Mouse (Mus musculus) midbrain, embryonic 14.5 days (tissue): ENCODE results near the gene Tuba4a. TPM values are rescaled to one million over a fixed set of nuclear protein-coding genes. Genes with fewer than 3 reads are reported as not detected.

ENCODE experiments used
- ATAC-seq: fragments of 200-750 bp; cut with Nextera tagmentation; 2 replicates; pipeline ENCODE4 v1.8.0; 2017; ENCODE audit warnings: moderate number of reproducible peaks, moderate library complexity; ENCODE audit not compliant: low FRiP score, low TSS enrichment
- DNase-seq: peaks from one replicate; pipeline ENCODE4 v3.0.0-alpha.2; 2015
- H3K27ac ChIP-seq: fragments of 300-500 bp; sonication (generic); replicated peaks from 2 replicates; pipeline ENCODE4 v1.5.1; 2014; ENCODE audit warnings: mild to moderate bottlenecking, low read depth, low read length, moderate library complexity
- H3K27me3 ChIP-seq: fragments of 300-500 bp; sonication (generic); 2 replicates; pipeline ENCODE4 v1.6.1; 2014; ENCODE audit warnings: low read length, control low read depth, mixed read lengths; ENCODE audit not compliant: control insufficient read depth, insufficient read depth
- H3K36me3 ChIP-seq: fragments of 300-500 bp; sonication (generic); 2 replicates; pipeline ENCODE4 v1.6.1; 2014; ENCODE audit warnings: low read length, control low read depth; ENCODE audit not compliant: control insufficient read depth, insufficient read depth
- H3K4me1 ChIP-seq: fragments of 300-500 bp; sonication (generic); 2 replicates; pipeline ENCODE4 v1.6.1; 2014; ENCODE audit warnings: mild to moderate bottlenecking, antibody characterized with exemption, low read length, control low read depth; ENCODE audit not compliant: control insufficient read depth, insufficient read depth
- H3K4me2 ChIP-seq: fragments of 300-500 bp; sonication (generic); 2 replicates; pipeline ENCODE4 v1.6.1; 2014; ENCODE audit warnings: mild to moderate bottlenecking, low read length, moderate library complexity
- H3K4me3 ChIP-seq: fragments of 300-500 bp; sonication (generic); replicated peaks from 2 replicates; pipeline ENCODE4 v1.5.1; 2014; ENCODE audit warnings: low read depth, low read length
- H3K9ac ChIP-seq: fragments of 300-500 bp; sonication (generic); replicated peaks from 2 replicates; pipeline ENCODE4 v1.6.1; 2014; ENCODE audit warnings: mild to moderate bottlenecking, low read length, moderate library complexity
- H3K9me3 ChIP-seq: fragments of 300-500 bp; sonication (generic); 2 replicates; pipeline ENCODE4 v1.6.1; 2016; ENCODE audit warnings: low read length, control low read depth, mixed read lengths; ENCODE audit not compliant: control insufficient read depth
- WGBS: fragments of 180-500 bp; shearing (Covaris S2); extraction: QIAGEN DNeasy Blood & Tissue Kit; methylation state at CpG from one replicate; pipeline ENCODE4 v1.1.7; 2014; 5-methylcytosine and 5-hydroxymethylcytosine counted together
- polyA plus RNA-seq: library from polyadenylated mRNA; unstranded; fragments of >200 nt; fragmentation: Nextera tagmentation; extraction: Ambion mirVana; gene quantifications from 2 replicates; pipeline ENCODE4 v1.2.1, GENCODE M21; 2014

The Tuba4a gene
- polyA plus RNA-seq, 1 experiment from 2014 or later, result 4.2 TPM

- no peak overlapping the region for H3K4me3 ChIP-seq
- peaks cover 17% of the 10 kb centered on the region for H3K4me1 ChIP-seq
- peak overlapping the region; percentile 97 for H3K4me2 ChIP-seq
- H3K36me3 ChIP-seq, result peaks cover 25% of the 10 kb centered on the region
- H3K27me3 ChIP-seq, result peaks cover 46% of the 10 kb centered on the region
- H3K9ac ChIP-seq, result no peak overlapping the region
- DNase-seq (no peak), ATAC-seq (no peak)
- 8% methylated on average over 6 of the region's 6 CpGs for WGBS
- H3K27ac ChIP-seq, result no peak overlapping the region
- no peaks in the 10 kb centered on the region for H3K9me3 ChIP-seq
These were observed 1.8 kb downstream of the Tuba4a start for GRCm38 (mm10) chr1:75217893-75218226.

GRCm38 (mm10) chr1:75216797-75217585 lies 2.7 kb downstream of the Tuba4a start:
- ATAC-seq (no peak), DNase-seq (no peak)
- Histone ChIP-seq H3K9me3 (no peaks in the 10 kb centered on the region), H3K27me3 (peaks cover 46% of the 10 kb centered on the region), H3K4me2 (no peak overlapping the region), H3K9ac (no peak overlapping the region), H3K4me3 (no peak overlapping the region), H3K36me3 (peaks cover 29% of the 10 kb centered on the region), H3K27ac (no peak overlapping the region), H3K4me1 (peaks cover 18% of the 10 kb centered on the region)
- WGBS, result 85% methylated on average over 13 of the region's 13 CpGs

- H3K36me3 ChIP-seq, result peaks cover 32% of the 10 kb centered on the region
- DNase-seq (no peak), ATAC-seq (no peak)
- 93% methylated on average over 9 of the region's 9 CpGs for WGBS
- no peak overlapping the region for H3K9ac ChIP-seq
- H3K9me3 ChIP-seq, result no peaks in the 10 kb centered on the region
- no peak overlapping the region for H3K27ac ChIP-seq
- no peak overlapping the region for H3K4me2 ChIP-seq
- H3K4me1 ChIP-seq, result peaks cover 27% of the 10 kb centered on the region
- H3K27me3 ChIP-seq, result peaks cover 36% of the 10 kb centered on the region
- no peak overlapping the region for H3K4me3 ChIP-seq
These were observed 3.9 kb downstream of the Tuba4a start for GRCm38 (mm10) chr1:75215785-75216184.

GRCm38 (mm10) chr1:75214886-75215285 lies 4.8 kb downstream of the Tuba4a start:
- H3K27ac ChIP-seq, result no peak overlapping the region
- H3K4me2 ChIP-seq, result no peak overlapping the region
- H3K4me1 ChIP-seq, result peaks cover 31% of the 10 kb centered on the region
- ATAC-seq, result no peak
- no peak overlapping the region for H3K9ac ChIP-seq
- peaks cover 32% of the 10 kb centered on the region for H3K36me3 ChIP-seq
- DNase-seq, result no peak
- WGBS, result 75% methylated on average over 5 of the region's 5 CpGs
- H3K4me3 ChIP-seq, result no peak overlapping the region
- H3K27me3 ChIP-seq, result peaks cover 27% of the 10 kb centered on the region
- no peaks in the 10 kb centered on the region for H3K9me3 ChIP-seq

GRCm38 (mm10) chr1:75214442-75214841 lies 5.2 kb downstream of the Tuba4a start:
- 77% methylated on average over 2 of the region's 2 CpGs for WGBS

GRCm38 (mm10) chr1:75213096-75213495 lies 6.6 kb downstream of the Tuba4a start:
- H3K4me1 ChIP-seq, result peaks cover 27% of the 10 kb centered on the region
- ATAC-seq, result no peak

More at GRCm38 (mm10) chr1:75214442-75214841, 5.2 kb downstream of the Tuba4a start:
- Histone ChIP-seq H3K9ac (no peak overlapping the region), H3K4me3 (no peak overlapping the region), H3K4me1 (peaks cover 31% of the 10 kb centered on the region), H3K27ac (no peak overlapping the region), H3K36me3 (peaks cover 32% of the 10 kb centered on the region), H3K27me3 (peaks cover 25% of the 10 kb centered on the region), H3K4me2 (no peak overlapping the region), H3K9me3 (no peaks in the 10 kb centered on the region)
- no peak for DNase-seq
- no peak for ATAC-seq

GRCm38 (mm10) chr1:75212542-75212941 lies 7.1 kb downstream of the Tuba4a start:
- no peak overlapping the region for H3K27ac ChIP-seq
- ATAC-seq (no peak), DNase-seq (no peak)
- peaks cover 32% of the 10 kb centered on the region for H3K36me3 ChIP-seq
- WGBS, result 90% methylated on average over 4 of the region's 4 CpGs
- H3K4me3 ChIP-seq, result no peak overlapping the region
- H3K27me3 ChIP-seq, result peaks cover 9% of the 10 kb centered on the region; the same call in 1 of the 2 replicates
- H3K9ac ChIP-seq, result no peak overlapping the region
- H3K4me1 ChIP-seq, result peaks cover 27% of the 10 kb centered on the region
- H3K9me3 ChIP-seq, result no peaks in the 10 kb centered on the region
- H3K4me2 ChIP-seq, result no peak overlapping the region

More at GRCm38 (mm10) chr1:75213096-75213495, 6.6 kb downstream of the Tuba4a start:
- Histone ChIP-seq H3K27me3 (peaks cover 15% of the 10 kb centered on the region; the same call in 1 of the 2 replicates), H3K9ac (no peak overlapping the region), H3K4me2 (no peak overlapping the region), H3K27ac (no peak overlapping the region), H3K36me3 (peaks cover 32% of the 10 kb centered on the region), H3K4me3 (no peak overlapping the region), H3K9me3 (no peaks in the 10 kb centered on the region)
- 92% methylated on average over 7 of the region's 7 CpGs for WGBS
- no peak for DNase-seq

GRCm38 (mm10) chr1:75211141-75211708 lies 8.4 kb downstream of the Tuba4a start:
- H3K4me3 ChIP-seq, result peak overlapping the region; percentile 71
- no peak for ATAC-seq

More at GRCm38 (mm10) chr1:75211141-75211708, 8.4 kb downstream of the Tuba4a start:
- Histone ChIP-seq H3K4me1 (peaks cover 27% of the 10 kb centered on the region), H3K36me3 (peaks cover 32% of the 10 kb centered on the region), H3K4me2 (peak overlapping the region; percentile 96), H3K27ac (0 out of 2 replicates have a peak overlapping the region, but pooled peaks have one; percentile 6), H3K9me3 (no peaks in the 10 kb centered on the region), H3K27me3 (no peaks in the 10 kb centered on the region), H3K9ac (peak overlapping the region; percentile 74)
- no peak for DNase-seq
- WGBS, result 12% methylated on average over 17 of the region's 17 CpGs
